Mouse (Mus musculus): ENCODE measurements around the gene Cep295. TPM values are rescaled to one million over a fixed set of nuclear protein-coding genes. Genes with fewer than 3 reads are reported as not detected.

The Cep295 gene
- polyA plus RNA-seq, 1 experiment from 2014 or later = 15.7 TPM

DNA sequence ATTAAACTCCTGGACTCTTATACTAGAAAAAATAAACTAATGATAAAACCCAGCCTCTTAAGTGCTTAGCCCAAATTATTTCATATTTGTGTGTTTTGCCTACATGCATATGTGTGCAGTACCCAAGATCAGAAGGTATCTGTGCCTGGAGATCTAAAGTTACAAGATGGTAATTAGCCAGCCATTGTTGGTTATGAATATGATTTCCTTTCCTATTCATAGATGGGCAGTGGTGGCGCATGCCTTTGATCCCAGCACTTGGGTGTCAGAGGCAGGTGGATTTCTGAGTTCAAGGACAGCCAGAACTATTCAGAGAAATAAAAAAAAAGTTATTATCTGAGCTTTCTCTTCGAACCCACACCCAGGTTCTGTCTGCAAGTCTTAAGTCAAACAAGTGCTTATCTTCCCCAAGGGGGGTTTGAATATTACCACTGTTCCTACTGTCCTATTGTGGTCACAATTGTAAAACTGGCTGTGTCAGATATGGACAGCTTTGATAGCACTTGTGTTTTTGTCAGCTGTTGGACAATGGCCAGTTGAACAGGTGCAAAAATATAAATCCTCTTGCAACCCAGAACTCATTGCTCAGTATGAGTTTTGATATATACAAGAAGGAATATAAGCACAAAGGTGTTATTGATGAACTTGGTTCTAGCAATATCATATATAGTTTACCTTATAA, 45.4 kb downstream of the Cep295 start:
- H3K9ac ChIP-seq (replicated peaks; ENCODE audit: low read length) = no peak overlapping the region
- H3K36me3 ChIP-seq (ENCODE audit: control insufficient read depth, insufficient read depth, low read length) = peaks cover 81% of the 10 kb centered on the region
- no peaks in the 10 kb centered on the region for H3K9me3 ChIP-seq (ENCODE audit: control insufficient read depth, low read length)
- H3K27ac ChIP-seq (replicated peaks; ENCODE audit: low read depth, low read length) = no peak overlapping the region
- DNase-seq (no peak), ATAC-seq (ENCODE audit: low FRiP score, low TSS enrichment) (no peak)
- 94% methylated on average over 2 of the region's 2 CpGs for WGBS
- H3K27me3 ChIP-seq (ENCODE audit: control insufficient read depth, insufficient read depth, low read length) = no peaks in the 10 kb centered on the region
- peaks cover 18% of the 10 kb centered on the region for H3K4me1 ChIP-seq (ENCODE audit: control insufficient read depth, insufficient read depth, low read length)
- H3K4me2 ChIP-seq (ENCODE audit: low read length) = no peak overlapping the region
- H3K4me3 ChIP-seq (replicated peaks; ENCODE audit: low read depth, low read length) = no peak overlapping the region

DNA sequence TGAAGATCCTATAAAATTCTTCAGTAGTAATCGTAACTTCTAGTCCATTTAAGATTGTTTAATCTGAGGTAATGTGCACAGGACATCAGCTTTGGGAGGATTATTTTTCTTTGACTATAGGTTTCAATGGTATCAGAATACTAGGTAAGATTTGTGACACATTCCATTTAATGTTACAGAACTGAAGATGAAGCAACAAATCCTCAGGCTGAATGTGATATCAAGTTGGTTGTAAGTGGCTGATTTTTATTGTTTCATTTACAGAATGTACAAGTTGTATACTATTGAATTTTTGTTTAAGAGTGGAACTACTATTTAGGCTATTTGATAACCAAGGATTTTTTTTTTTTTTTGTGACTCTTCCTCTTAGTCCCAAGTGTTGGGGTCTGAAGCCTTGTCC, 47.4 kb downstream of the Cep295 start:
- Histone ChIP-seq H3K4me3 (replicated peaks; ENCODE audit: low read depth, low read length) (no peak overlapping the region), H3K27me3 (ENCODE audit: control insufficient read depth, insufficient read depth, low read length) (no peaks in the 10 kb centered on the region), H3K9ac (replicated peaks; ENCODE audit: low read length) (no peak overlapping the region), H3K4me2 (ENCODE audit: low read length) (no peak overlapping the region), H3K36me3 (ENCODE audit: control insufficient read depth, insufficient read depth, low read length) (peaks cover 67% of the 10 kb centered on the region), H3K27ac (replicated peaks; ENCODE audit: low read depth, low read length) (no peak overlapping the region), H3K9me3 (ENCODE audit: control insufficient read depth, low read length) (no peaks in the 10 kb centered on the region), H3K4me1 (ENCODE audit: control insufficient read depth, insufficient read depth, low read length) (peaks cover 29% of the 10 kb centered on the region)
- ATAC-seq (ENCODE audit: low FRiP score, low TSS enrichment) = no peak
- DNase-seq = no peak
- 96% methylated on average over 1 of the region's 1 CpGs for WGBS

DNA sequence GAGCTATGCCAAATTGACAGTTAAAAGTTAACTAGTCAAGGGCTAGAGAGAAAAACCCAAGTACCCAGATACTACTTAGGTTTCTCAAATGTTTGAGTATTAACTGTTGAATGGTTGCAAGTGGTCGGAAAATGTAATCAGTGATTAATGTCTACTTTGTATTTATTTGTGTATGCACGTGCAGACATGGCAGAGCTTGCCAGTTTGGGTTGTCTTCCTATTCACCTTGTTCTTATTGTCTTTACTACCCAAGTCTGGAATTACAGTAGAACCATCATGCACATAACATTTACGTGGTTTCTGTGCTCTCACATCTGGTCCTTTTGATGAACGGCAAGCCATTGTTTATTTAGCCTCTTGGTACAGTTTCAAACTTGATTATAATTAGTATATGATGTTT, 48.2 kb downstream of the Cep295 start:
- ATAC-seq (ENCODE audit: low FRiP score, low TSS enrichment) = no peak
- peaks cover 59% of the 10 kb centered on the region for H3K36me3 ChIP-seq (ENCODE audit: control insufficient read depth, insufficient read depth, low read length)
- WGBS = 87% methylated on average over 4 of the region's 4 CpGs
- H3K27ac ChIP-seq (replicated peaks; ENCODE audit: low read depth, low read length) = no peak overlapping the region
- no peak overlapping the region for H3K4me3 ChIP-seq (replicated peaks; ENCODE audit: low read depth, low read length)
- H3K9me3 ChIP-seq (ENCODE audit: control insufficient read depth, low read length) = no peaks in the 10 kb centered on the region
- no peak overlapping the region for H3K4me2 ChIP-seq (ENCODE audit: low read length)
- peaks cover 30% of the 10 kb centered on the region for H3K4me1 ChIP-seq (ENCODE audit: control insufficient read depth, insufficient read depth, low read length)
- no peaks in the 10 kb centered on the region for H3K27me3 ChIP-seq (ENCODE audit: control insufficient read depth, insufficient read depth, low read length)
- no peak overlapping the region for H3K9ac ChIP-seq (replicated peaks; ENCODE audit: low read length)
- no peak for DNase-seq

DNA sequence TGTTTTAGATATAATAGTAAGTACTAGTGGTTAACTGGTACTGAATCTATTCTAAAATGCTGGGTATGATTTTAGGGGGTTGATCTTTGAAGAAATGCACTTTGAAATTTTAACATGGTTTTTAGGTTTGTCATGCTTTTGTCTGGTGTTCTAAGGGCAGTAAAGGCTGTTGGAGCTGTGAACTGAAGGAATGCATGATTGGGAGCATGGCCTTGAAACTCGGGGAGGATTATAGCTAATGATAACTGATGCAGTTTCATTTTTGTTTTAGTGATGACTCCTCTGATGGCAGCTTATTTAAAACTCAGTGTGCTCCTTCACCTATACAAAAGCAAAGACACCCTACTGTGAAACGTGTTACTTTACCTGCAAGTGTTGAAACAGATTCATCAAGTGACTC, 49.3 kb downstream of the Cep295 start:
- peaks cover 30% of the 10 kb centered on the region for H3K4me1 ChIP-seq (ENCODE audit: control insufficient read depth, insufficient read depth, low read length)
- H3K36me3 ChIP-seq (ENCODE audit: control insufficient read depth, insufficient read depth, low read length) = peaks cover 48% of the 10 kb centered on the region
- no peaks in the 10 kb centered on the region for H3K27me3 ChIP-seq (ENCODE audit: control insufficient read depth, insufficient read depth, low read length)
- DNase-seq (no peak), ATAC-seq (ENCODE audit: low FRiP score, low TSS enrichment) (no peak)
- 52% methylated on average over 2 of the region's 2 CpGs for WGBS
- H3K4me2 ChIP-seq (ENCODE audit: low read length) = no peak overlapping the region
- no peaks in the 10 kb centered on the region for H3K9me3 ChIP-seq (ENCODE audit: control insufficient read depth, low read length)
- H3K27ac ChIP-seq (replicated peaks; ENCODE audit: low read depth, low read length) = no peak overlapping the region
- no peak overlapping the region for H3K4me3 ChIP-seq (replicated peaks; ENCODE audit: low read depth, low read length)
- no peak overlapping the region; the same call in 1 of the 2 replicates for H3K9ac ChIP-seq (replicated peaks; ENCODE audit: low read length)

DNA sequence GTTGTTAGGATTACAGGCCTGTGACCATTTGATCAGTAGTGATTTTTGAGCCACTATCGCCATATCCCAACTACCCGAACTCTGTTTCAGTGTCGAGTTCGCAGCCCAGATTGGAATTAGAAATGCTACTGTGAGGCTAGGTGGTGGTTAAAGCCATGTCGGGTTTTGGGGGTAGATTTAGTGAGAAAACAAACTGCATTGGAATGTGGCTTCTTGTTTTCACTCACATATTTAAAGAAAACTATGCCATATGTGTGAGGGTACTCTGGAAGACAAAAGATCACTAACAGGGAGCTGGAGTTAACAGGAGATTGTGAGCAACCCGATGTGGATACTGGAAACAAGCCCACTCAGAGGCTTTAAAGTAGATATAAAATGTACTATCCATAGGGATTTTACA, 50.3 kb downstream of the Cep295 start:
- no peak for DNase-seq
- Histone ChIP-seq H3K27ac (replicated peaks; ENCODE audit: low read depth, low read length) (no peak overlapping the region), H3K9ac (replicated peaks; ENCODE audit: low read length) (peak overlapping the region; percentile 88; the same call in 1 of the 2 replicates), H3K36me3 (ENCODE audit: control insufficient read depth, insufficient read depth, low read length) (peaks cover 38% of the 10 kb centered on the region), H3K4me3 (replicated peaks; ENCODE audit: low read depth, low read length) (peak overlapping the region; percentile 86), H3K4me1 (ENCODE audit: control insufficient read depth, insufficient read depth, low read length) (peaks cover 30% of the 10 kb centered on the region), H3K4me2 (ENCODE audit: low read length) (peak overlapping the region; percentile 90), H3K27me3 (ENCODE audit: control insufficient read depth, insufficient read depth, low read length) (no peaks in the 10 kb centered on the region), H3K9me3 (ENCODE audit: control insufficient read depth, low read length) (no peaks in the 10 kb centered on the region)
- no peak for ATAC-seq (ENCODE audit: low FRiP score, low TSS enrichment)
- 10% methylated on average over 6 of the region's 6 CpGs for WGBS

DNA sequence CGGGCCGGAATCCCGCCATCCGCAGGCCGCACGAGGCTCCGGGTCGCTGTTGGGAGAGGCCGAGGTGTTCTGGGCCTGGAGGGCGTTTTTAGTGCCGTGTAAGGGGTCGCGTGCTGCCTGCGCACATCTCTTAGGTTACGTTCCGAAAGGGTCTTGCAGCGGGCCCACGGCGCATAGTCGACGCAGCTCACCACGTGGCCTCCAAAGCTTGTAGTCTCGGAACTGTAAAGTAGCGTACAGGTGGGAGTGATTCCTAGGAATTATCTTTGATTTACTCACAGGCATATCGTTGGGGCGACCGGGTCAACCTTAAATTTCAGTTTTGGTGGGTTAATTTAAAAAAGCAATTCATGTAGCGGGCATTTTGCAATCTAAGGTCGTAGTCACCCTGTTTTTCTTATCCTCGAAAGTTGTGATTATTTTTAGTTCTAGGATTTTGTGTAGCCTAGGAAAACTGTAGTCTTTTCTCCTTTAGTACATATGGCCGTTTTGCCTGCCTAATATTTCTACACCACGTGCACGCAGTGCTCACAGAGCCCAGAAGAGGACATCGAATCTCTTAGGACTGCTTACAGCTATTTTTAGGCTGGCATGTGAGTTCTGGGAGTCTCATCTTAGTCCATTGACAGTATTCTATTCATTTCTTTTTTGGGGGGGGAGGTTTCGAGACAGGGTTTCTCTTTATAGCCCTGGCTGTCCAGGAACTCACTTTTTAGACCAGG, 51.0 kb downstream of the Cep295 start, which contains the start of gene 4931406C07Rik:
Gene 4931406C07Rik, minus strand, starts transcription at position 51 of the 722 bp plus-strand sequence.
- ATAC-seq (ENCODE audit: low FRiP score, low TSS enrichment) (peak; percentile 88), DNase-seq (peak; percentile 73)
- WGBS = under 1% methylated on average over 35 of the region's 35 CpGs
- Histone ChIP-seq H3K9me3 (ENCODE audit: control insufficient read depth, low read length) (no peaks in the 10 kb centered on the region), H3K9ac (replicated peaks; ENCODE audit: low read length) (peak within 1 kb of the TSS; percentile 88), H3K36me3 (ENCODE audit: control insufficient read depth, insufficient read depth, low read length) (peaks cover 31% of the 10 kb centered on the region), H3K4me2 (ENCODE audit: low read length) (peak within 1 kb of the TSS; percentile 90), H3K27me3 (ENCODE audit: control insufficient read depth, insufficient read depth, low read length) (no peaks in the 10 kb centered on the region), H3K4me3 (replicated peaks; ENCODE audit: low read depth, low read length) (peak within 1 kb of the TSS; percentile 86), H3K27ac (replicated peaks; ENCODE audit: low read depth, low read length) (peak within 1 kb of the TSS; percentile 91), H3K4me1 (ENCODE audit: control insufficient read depth, insufficient read depth, low read length) (peaks cover 30% of the 10 kb centered on the region)

DNA sequence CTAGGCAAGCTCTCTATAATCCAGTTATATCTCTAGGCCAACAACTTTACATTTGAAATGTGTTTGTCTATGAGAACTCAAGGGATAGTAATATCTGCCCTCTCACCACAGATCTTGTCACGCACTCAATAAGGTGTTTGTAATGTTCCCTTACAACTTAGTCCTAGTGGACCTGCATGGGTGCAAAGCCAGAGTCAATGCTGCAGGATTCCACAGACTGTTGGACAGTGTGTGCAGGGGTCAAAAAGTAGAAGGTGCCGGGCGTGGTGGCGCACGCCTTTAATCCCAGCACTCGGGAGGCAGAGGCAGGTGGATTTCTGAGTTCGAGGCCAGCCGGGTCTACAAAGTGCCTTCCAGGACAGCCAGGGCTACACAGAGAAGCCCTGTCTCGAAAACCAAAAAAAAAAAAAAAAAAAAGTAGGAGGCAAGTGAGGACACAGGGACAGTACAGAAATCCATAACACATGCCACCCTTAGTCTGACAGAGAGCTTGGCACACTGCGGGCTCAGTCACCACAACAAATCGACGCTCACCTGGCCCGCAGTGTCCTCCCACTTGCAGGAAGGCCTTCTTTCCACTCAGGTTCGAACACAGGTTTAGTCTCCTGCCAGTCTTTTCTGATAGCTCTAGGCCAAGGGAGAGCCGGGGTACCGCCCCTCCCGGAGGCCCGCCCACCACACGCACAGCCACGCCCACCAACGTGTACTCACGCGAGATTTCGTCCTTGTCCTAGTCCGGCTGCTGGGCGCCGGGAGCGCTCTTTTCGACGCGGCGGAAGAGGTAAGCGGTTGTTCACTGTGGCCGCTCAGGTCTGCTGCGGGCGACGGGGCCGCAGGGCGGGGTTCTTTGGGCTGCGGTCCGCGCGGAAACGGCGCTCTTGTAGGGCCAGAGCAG, 51.8 kb downstream of the Cep295 start, which contains the start of gene Taf1d:
Gene Taf1d, plus strand, starts transcription at position 712 of the 895 bp plus-strand sequence.
- no peaks in the 10 kb centered on the region for H3K9me3 ChIP-seq (ENCODE audit: control insufficient read depth, low read length)
- H3K4me3 ChIP-seq (replicated peaks; ENCODE audit: low read depth, low read length) = peak within 1 kb of the TSS; percentile 86
- peak within 1 kb of the TSS; percentile 90 for H3K4me2 ChIP-seq (ENCODE audit: low read length)
- H3K36me3 ChIP-seq (ENCODE audit: control insufficient read depth, insufficient read depth, low read length) = peaks cover 24% of the 10 kb centered on the region
- peak; percentile 98 for ATAC-seq (ENCODE audit: low FRiP score, low TSS enrichment)
- no peaks in the 10 kb centered on the region for H3K27me3 ChIP-seq (ENCODE audit: control insufficient read depth, insufficient read depth, low read length)
- peak within 1 kb of the TSS; percentile 91 for H3K27ac ChIP-seq (replicated peaks; ENCODE audit: low read depth, low read length)
- peak within 1 kb of the TSS; percentile 88 for H3K9ac ChIP-seq (replicated peaks; ENCODE audit: low read length)
- WGBS = 13% methylated on average over 45 of the region's 45 CpGs
- peak; percentile 97 for DNase-seq
- peaks cover 30% of the 10 kb centered on the region for H3K4me1 ChIP-seq (ENCODE audit: control insufficient read depth, insufficient read depth, low read length)

DNA sequence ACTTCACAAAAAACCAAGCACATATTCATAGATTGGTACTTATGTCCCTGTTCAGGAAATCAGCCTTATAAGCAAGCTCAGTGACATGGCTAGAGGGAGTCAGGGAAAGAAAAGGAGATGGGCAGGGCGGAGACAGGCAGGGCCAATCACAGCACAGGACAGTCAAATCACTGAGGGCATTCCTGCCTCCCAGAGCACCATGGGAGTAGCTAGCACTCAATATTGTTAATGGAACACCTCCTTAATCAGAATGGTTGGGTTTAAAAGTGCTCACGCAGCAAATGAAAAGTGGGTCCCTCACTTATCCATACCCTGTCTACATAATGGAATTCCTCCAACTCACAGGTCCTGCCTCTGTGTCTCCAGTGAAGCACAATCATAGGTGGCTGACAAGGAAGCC, 54.7 kb downstream of the Cep295 start:
- DNase-seq (no peak), ATAC-seq (ENCODE audit: low FRiP score, low TSS enrichment) (no peak)
- Histone ChIP-seq H3K36me3 (ENCODE audit: control insufficient read depth, insufficient read depth, low read length) (no peaks in the 10 kb centered on the region), H3K27ac (replicated peaks; ENCODE audit: low read depth, low read length) (no peak overlapping the region), H3K4me2 (ENCODE audit: low read length) (no peak overlapping the region), H3K9ac (replicated peaks; ENCODE audit: low read length) (no peak overlapping the region), H3K4me3 (replicated peaks; ENCODE audit: low read depth, low read length) (no peak overlapping the region), H3K9me3 (ENCODE audit: control insufficient read depth, low read length) (no peaks in the 10 kb centered on the region), H3K4me1 (ENCODE audit: control insufficient read depth, insufficient read depth, low read length) (peaks cover 19% of the 10 kb centered on the region), H3K27me3 (ENCODE audit: control insufficient read depth, insufficient read depth, low read length) (no peaks in the 10 kb centered on the region)
- 73% methylated on average over 2 of the region's 2 CpGs for WGBS
